Mouse (Mus musculus): ENCODE results near the gene Olfr548-ps1.

DNA sequence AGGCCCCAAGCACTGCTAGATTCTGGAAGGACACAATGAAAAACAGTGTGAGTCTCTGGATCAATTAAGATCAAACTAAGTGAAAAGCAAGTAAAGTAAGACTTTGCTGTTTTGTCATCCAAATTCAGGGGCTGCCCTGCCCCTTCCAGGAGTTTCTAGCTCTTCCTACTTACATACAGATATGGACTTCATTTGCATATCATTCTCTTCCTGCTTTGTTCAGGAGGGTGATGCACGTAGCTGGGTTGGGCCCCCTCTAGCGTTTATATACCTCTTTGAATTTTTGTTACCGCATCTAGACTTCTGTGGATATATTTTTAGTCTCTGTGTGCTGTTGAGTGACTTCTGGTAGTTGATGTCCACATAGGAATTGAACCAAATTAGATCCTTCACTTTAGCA, 555 bp downstream of the Olfr548-ps1 start:
- TF ChIP-seq GATA1 (IDR thresholded peaks at IDR 0.05; ENCODE audit: borderline replicate concordance, low read length) (no peak), CTCF (IDR thresholded peaks at IDR 0.05; ENCODE audit: low read depth, low read length) (no peak), TAL1 (conservative IDR thresholded peaks at IDR 0.05; ENCODE audit: low read depth, low read length) (no peak), GATA2 (IDR thresholded peaks at IDR 0.05; ENCODE audit: borderline replicate concordance, low read depth, low read length) (no peak), POLR2AphosphoS5 (IDR thresholded peaks at IDR 0.05; ENCODE audit: insufficient replicate concordance, low read depth, low read length) (no peak)
